Mouse (Mus musculus): ENCODE results near the gene Igsf21.

GRCm38 (mm10) chr4:139978716-139979115 is 267.9 kb downstream of the Igsf21 start:
- no peak for TF ChIP-seq POLR2A (IDR thresholded peaks at IDR 0.05; ENCODE audit: insufficient read depth, low read length)
- no peak for TF ChIP-seq CTCF (IDR thresholded peaks at IDR 0.05; ENCODE audit: low read depth, low read length)
- peak; percentile 94 for TF ChIP-seq EP300 (IDR thresholded peaks at IDR 0.05; ENCODE audit: insufficient read depth, low read depth, low read length)

Measured in ES-Bruce4 (cell line).